Mouse (Mus musculus) ES-CJ7 (cell line): ENCODE measurements around the gene Xpo5.

Source experiments
- DNase-seq: peaks from one replicate; pipeline ENCODE4 v3.0.0; 2011; ENCODE audit warnings: low read depth, low spot score

The Xpo5 gene

DNA sequence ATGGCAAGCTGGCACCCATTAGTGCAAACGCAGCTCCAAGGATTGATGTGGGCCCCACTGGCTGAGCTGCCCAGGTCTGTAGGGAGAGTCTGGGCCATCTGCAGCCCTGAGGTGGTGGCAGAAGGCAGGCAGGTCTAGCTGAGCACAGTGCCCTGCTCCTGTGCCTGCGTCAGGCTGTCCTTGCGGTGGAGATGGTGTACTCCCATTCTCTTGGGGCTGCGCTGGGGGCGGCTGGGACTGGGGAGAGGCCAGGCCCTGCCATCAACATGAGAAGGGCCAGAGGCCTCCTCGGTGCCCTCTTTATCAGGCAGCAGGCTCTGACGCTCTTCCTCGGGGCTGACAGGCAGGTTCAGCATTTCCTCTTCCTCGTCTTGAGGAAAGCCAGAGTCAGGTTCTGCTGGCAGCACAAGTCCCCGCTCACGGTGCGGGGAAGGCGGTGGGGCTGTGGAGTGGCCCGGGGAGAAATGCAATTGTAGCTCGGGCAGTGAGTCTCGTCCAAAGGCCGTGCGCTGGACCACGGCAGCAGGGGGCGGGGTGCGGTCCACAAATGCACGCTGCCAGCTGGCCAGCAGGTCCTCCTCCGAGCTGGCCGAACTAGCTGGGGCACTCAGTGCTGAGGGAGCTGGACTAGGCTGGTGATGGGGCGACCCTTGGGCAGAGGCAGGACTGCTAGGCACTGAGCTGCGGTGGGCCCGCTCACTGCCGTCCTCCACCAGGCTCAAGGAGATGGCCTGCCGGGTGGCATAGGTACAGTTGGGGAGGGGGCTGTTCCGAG lies 55.9 kb downstream of the Xpo5 start:
- DNase-seq: no peak

DNA sequence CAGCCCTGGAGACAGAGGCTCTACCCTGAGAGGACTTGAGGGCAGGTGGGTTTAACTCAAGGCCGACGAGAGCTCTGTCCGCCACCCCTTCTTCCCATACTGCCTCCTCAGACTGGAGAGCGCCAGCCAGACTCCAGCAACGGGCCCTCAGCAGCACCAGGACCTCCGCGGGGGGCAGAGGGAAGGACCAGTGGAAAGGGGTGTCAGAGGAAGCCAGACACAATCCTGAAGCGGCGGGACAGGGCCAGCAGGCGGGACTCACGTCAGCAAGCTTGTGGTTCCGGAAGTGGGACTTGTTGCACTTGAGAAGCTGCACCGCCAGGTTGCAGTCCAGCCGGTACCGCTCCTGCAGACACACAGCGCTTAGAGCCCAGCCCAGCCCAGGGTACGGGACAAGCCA lies 57.1 kb downstream of the Xpo5 start:
- no peak for DNase-seq

DNA sequence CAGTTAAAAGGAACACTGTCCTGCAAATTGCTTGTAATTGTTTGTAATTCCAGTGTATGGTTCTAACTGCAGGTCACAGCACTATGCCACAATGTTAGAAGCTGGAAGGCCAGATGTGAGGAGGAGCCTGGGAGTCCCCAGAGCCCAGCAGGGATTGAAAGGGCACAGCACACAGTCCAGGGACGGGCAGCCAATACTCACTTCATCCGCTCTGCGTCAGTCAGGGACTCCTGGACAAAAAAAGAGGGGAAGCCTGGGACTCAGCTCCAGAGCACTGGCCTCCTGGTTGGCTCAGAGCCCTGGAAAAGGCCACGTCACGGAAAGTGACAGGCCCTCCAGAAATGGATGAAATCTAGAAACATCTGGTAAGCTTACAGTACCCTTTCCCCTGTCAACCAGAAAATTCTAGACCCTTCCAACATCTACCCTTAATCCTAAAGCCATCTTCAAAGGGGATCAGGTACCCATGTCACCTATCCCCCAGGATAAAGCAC lies 59.7 kb downstream of the Xpo5 start:
- no peak for DNase-seq

DNA sequence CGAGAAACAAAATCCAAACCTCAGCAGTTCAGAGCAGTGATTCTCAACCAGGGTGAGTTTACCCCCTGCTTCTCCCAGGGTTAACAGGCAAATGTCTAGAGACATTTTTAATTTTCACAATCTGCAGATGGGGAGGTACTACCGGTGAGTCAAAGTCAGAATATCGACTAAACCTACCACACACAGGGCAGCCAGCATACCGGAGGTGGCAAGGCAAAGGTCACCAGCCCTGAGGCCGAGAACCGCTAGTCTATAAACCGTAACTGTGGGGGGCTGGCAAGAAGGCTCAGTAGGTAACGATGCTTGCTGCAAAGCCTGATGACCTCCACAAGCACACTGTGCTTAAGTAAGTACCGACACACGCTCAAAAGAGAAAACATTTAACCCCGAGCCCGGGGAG lies 62.9 kb downstream of the Xpo5 start:
- no peak for DNase-seq

DNA sequence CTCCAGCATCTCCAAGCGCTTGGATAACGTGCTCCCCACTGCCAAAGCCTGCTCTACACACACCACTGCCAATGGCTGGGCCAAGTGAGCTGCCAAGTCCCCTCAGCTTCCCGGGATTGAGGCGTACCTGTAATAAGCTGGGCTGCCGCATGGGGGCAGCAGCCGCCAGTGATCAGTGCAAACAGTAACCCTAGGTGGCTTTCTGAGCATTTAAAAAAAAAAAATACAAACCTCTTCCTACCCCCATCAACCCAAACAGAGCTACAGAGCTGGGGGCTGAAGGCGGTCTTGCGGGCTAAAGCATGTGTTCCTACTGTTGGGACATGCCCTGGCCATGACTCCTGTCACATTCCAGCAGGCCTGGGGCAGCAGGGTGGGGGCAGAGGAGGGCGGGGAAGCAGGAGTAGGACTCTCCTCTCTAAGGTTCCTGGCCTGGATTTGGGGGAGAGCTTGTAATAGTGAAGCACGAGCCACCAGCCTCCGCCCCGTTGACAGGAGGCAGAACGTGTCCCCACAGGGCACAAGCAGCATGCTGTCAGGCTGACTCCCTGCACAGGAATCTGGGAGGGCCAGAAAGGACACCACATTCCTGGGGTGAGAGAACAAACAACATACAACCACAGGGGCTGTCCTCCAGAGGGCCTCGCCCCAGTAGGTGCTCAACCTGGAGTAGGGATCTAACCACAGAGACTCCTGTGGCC lies 63.5 kb downstream of the Xpo5 start:
- peak; percentile 71 for DNase-seq

DNA sequence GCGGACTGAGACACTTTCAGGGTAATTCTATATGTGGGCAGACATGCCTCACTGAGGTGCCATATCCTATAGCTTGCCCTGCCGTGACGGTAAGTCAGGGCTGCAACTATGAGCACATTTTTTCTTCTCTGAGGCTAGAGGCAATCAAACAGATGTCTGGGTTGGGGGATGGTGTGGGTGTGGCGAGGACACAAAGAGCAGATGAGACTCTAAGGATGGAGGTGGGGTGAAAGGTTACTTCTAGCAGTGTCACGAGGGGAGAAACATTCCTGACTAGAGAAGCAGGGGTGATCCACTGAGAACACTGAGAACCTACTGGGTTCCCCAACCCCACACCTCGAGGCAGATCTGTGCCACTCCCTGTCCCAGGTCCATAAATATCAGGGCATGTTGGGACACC lies 64.4 kb downstream of the Xpo5 start:
- DNase-seq: no peak

DNA sequence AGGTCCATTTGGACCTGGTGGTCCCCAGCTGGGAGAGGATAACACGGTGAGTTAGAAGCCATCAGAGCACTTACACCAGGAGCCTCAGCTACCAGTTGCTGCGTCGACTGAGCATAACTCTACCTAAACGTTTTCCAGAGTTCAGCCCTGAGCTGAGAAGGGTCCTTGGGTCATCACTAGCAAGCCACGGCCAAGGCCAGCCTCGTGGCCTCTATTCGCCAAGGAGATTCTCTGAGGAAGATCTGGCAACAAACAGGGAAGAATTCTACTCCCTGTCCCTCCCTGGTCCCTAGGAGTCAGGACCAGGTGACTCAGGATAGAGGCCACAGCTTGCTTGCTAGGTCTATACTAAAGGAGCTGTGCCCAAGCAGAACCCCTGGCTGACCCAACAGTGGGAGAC lies 64.9 kb downstream of the Xpo5 start:
- DNase-seq: no peak

DNA sequence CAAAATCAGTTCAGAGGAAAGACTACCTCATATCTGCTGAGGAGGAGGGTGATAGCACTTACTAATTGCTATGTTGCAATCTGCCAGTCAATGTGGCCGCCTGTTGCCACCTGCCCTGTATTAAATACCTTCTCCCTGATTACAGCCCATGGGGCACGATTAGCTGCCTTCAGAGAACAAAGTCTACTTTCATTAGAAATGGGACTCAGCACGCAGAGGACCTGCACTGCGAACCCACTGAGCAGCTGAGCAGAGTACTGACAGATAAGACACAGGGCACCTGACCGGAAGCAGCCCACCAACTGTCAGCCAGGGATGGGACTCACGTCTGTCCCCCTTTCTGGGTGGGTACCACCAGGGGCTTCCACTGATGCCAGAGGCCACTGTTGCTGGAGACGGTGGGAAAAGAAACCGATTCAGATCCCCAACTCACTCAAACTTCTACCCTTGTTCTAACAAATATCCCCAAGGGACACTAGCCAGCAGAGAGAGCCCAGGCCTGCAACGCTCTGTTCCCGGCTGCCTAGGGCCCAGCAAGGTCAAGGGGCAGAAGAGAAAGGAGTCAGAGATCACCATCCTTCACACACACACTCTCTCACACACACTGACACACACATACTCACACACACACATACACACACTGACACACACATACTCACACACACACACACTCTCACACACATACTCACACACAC lies 65.6 kb downstream of the Xpo5 start:
- DNase-seq: no peak

DNA sequence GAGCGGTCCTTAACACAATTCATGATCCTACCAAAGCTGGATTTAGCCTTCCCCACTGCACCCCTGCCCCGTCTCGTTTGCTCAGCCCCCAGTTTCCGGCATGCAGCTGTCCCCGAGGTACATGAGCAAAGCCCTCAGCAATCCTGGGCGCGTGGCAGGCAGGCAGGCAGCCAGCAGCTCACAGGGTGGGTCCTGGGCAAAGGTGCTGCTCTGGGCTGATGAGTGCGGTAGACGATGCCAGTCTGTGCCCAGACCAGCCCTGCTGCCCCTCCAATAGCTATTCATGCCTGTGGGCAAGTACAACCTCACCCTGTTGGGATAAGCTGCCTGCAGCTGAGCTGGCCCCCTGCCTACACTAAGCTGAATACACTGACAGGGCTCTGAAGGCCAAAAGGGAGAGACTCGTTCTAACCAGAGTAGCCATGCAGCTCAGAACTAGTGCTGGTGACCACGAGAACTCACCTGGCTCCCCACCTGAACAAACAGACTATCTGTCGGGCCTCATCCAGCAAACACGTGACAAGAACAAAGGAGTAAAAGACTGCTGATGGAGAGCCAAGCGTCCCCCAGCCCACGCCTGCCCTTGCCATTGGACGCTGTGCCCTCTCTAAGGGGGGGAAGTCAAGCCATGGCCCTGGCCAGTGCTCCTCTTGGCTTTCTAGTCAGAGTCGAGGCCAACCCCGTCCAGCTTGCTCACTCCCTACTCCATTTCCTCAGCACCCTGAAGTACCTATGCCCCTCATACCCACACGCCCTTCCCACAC lies 67.4 kb downstream of the Xpo5 start:
- DNase-seq: no peak

DNA sequence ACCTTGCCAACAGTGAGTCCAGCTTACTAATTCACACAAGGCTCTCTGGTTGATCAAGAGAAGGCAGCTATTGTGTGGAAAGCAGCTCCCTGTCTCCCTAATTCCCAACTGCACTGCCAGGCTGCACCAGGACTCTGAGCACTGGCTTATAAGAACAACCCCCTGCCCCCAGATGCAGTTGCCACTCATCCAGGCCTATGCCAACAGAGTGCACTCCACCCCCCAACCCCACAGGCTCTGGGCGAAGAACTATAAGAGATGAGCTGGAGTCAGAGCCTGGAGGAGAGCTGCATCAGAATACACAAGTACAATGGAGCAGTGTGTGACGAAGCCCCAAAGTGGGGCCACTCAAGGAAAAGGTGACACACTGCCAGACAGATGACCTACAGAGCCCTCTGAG lies 69.5 kb downstream of the Xpo5 start:
- DNase-seq: no peak

DNA sequence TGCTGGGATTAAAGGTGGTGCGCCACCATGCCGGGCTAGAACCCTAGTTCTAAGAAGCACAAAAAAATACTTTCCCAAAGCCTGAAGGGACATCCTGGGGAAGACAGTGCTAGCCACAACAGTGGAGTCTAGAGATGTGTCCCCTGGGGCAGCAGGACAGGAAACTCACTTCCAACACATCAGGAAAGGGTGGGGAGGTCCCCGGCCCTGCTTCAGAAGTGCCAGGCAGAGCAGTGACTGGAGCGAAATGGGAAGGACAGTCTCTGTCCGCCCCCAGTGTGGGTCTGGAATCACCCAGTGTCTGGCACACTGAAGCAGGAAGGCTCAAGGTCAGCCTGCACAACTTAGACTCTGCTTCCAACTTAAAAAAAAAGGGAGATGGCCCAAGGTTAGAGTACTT lies 70.1 kb downstream of the Xpo5 start:
- no peak for DNase-seq

DNA sequence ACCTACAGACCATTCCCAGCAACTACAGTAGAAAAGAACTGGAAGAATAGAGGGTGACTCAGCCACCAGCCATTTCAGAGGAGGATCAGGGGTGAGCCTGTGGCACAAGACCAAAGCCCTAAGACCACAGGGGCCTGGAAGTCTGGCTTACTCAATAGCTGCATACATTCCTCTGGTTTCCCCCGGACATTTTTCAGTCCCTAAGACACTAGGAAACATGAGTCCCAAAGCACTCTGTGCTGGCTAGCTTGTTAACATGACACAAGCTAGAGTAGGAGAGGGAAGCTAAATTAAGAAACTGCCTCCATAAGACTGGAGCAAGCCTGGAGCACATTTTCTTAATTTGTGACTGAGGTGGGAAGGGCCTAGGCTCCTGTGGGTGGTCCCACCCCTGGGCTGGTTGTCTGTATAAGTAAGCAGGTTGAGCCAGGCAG lies 71.2 kb downstream of the Xpo5 start:
- no peak for DNase-seq

DNA sequence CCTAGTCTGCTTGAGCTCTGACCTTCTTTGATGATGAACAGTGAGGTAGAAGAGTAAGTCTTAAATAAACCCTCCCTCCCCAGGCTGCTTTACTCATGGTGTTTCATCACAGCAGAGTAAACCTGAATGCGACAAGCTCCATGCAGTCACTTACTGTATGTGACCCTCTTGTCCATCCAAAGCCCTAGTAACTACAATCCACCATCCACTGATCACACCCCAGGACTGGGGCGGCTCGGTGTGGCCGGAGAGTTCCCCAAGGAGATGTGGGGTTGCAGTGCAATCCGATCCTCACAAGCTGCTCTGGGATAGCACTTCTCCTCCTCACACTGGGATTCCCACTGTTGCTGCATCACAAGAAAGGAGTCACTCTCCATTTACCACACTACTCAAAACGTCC lies 71.9 kb downstream of the Xpo5 start:
- no peak for DNase-seq

DNA sequence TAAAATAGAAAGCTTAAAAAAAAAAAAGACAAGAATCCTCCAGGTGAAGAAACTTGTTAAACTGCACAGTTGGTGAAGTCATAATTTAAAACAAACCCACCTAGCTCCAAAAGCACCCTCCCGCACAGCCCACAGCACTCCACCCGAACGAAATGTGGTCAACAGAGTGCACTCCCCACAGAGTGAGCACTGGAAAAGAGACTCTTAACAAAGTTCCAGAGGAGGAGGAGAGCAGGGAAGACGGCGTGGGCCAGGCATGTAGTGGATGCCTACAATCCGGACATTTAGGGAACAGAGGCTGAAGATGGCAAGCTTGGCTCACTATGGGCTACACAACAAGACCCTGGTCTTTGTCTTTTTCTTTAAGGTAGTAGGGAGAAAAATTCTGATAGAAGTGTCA lies 72.5 kb downstream of the Xpo5 start:
- DNase-seq: no peak

DNA sequence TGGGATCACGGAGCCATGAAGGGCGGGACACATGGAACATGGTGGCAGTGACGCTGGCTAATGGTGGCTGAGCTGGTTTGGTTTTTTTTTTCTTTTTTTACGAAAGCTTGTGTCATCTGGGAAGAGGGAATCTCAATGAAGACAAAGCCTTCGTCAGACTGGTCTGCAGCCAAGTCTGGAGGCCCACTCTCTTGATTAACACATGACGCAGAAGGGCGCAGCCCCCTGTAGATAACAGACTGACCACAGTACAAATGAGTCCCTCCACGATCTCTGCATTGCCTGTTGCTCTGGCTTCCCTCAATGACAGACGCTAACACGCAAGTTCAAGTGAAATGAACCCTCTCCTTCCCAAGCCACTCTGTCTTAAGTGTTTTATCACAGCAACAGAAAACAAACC lies 72.9 kb downstream of the Xpo5 start:
- DNase-seq: no peak

DNA sequence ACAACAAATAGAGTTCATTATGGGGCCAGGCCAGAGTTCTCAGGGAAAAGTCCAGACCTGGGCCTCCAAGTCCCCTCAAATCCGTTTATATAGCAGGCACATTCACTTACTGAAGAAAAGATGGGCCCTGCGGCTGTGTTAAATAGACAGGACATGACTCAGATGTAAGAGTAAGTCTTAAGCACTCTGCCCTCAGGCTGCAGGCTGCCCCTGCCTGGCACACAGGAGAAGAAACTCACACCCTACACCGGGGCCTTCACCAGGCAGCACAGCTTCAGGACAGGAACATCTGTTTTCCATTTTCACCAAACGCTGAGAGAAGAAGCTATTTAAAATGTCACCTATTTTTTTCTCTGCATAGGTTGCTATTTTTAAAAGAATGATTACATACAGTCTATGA lies 75.0 kb downstream of the Xpo5 start:
- no peak for DNase-seq

DNA sequence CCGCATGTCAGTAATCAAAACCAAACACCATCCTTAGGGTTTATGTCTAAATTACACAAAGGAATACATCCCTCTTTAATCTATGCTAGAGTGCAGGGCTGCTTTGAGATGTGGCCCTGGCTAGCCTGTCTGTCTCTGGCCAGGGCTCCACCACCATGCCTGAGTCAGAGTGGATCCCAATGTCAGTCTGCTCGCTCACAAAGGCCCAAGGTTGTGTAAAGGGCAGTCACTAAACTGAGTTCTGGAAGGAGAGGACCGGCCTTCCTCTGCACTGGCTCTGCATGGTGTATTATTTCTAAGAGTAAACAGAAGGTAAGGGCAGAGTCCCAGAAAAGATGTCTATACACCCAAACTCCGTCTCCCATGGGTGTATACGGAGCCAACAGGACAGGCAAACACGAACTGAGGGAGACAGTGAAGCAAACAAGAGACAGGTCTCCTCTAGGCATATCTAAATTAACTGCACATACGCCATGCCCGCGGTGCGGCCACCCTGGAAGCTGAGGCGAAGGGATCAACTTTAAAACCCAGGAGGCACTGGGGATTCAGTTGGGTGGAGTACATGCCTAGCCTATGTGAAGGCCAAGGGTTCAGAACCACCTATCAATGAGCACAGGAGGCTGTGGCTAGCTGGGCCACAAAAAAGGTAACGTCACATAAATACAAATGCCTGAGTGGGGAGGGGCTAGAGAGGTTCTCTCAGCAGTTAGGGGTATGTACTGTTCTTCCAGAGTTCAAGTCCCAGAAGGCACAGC lies 75.6 kb downstream of the Xpo5 start:
- DNase-seq: no peak

DNA sequence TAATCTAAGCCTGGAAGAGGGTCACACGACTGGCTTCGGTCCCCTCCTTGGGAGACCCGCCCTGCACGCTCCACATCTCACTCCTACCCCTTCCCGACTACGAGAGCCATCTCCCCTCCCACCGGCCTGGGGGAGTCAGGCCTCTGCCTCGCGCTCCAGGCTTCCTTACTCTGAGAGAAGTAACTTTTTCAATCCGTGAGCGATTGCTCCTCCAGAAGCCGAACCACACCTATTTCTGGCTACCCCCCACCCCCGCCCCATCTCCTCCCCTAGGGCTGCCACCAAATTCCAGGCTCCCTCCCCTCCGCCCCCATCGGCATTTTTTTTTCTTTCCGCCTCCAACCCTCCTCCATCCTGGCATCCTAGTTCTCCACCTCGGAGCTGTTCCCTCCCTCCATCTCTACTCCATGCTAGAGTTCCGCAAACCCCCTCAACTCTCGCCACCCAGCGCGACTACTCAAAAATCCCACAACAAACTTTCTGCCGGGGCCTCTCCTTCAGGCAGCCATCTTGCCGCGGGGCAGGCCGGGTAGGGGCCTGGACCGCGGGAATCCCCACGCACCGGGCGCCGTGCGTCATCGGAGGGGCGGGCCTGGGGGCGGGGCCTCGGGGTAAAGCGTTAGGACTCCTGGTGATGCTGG lies 80.0 kb downstream of the Xpo5 start, which contains the start of gene Tjap1:
Gene Tjap1 (minus strand): TSS at position 544 of the 641 bp plus-strand sequence.
- peak; percentile 90 for DNase-seq

DNA sequence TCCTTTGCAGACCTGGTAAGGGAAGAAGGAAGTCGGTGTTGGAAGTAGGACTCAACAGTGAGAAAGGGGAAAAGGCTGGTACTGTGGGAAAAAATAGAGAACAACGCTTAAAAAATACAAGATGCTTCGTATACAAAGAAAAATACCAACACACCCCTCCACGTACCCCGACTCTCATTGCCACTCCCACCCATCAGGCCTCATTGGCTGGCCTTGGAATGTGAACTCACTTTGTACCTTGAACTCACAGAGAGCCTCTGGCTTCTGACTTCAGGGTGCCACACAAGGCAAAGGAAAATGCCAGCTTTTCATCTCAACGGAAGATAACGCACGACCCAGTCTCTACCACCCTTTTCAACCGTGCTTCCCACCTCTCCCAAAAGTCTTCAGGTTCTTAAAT lies 80.6 kb downstream of the Xpo5 start:
- DNase-seq: no peak

DNA sequence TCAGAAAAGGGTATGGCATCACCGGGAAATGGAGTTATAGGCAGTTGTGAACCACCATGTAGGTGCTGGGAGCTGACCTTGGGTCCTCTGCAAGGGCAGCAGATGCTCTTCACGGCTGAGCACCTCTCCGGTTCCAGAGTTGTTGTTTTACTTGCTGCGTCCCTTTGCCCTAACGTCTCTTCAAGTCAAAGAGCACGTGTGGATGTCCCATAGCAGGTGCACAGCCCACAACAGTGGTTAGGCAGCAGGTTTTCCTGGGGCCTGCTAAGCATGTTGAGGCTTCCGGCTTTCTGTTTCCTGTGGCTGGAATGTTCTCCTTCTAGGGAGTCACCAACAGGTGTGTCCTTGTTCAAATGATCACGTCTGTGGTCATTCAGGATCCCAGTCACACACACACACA lies 81.3 kb downstream of the Xpo5 start:
- DNase-seq: no peak

DNA sequence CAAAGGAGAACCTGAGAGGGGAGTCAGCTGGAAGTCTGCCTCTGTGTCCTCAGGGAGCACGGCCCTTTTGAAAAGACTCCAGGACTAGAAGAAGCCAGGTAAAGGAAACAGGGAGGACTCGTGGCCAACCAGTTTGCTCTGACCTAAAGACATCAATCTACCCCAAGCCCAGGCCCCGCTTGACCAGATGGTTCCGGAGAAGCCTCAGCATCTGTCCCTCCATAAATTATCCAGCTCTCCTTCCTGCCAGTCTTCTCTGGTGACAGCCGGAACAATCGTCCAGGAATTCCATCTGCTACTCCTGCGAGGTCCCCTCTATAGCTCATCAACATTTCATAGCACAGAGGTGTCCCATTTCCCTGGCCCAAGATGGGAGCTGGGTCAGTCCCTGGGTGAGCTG lies 82.1 kb downstream of the Xpo5 start:
- no peak for DNase-seq
